Mouse (Mus musculus): ENCODE data around the gene Otub2.

DNA sequence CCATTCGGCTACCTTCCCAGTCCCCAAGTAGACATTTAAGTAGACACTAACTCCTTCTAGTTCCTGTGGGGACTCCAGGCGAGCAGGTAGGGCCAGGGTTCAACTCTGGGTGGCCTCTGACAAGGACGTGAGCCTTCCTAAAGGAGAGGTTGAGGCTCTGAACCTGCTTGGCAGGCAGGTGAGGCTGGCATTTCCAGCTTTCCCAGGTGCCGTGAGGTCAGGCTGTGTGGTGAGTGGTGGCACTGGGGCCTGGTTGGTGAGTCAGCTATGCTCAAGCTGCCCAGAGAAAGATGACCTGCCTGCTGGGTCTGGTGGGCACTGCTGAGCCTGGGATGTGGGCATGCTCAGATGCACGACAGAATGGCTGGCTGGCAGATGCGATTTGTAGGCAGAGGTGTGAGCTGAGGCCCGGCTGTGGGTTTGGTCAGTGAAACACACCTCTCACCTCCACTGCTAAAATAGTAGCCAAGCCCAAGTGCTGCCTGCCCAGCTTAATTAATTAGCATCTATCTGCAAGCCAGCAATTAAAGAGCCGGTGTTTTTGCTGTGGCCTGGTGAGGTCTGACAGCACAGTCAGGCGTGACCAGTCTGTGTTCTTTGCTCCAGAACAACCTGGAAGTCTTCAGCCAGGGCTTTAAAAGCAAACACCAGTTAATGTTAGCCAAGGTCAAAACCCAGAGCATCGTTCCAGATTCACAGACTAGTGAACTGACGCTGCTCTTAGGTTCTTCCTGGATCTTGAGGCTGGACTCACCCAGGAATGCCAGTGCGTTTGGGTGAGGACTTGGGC is 7.2 kb downstream of the Otub2 start:
- no peak for TF ChIP-seq CTCF (IDR thresholded peaks at IDR 0.05; ENCODE audit: borderline replicate concordance, control insufficient read depth, extremely low read depth, insufficient read depth, low read length, poor library complexity)
- TF ChIP-seq POLR2A (IDR thresholded peaks at IDR 0.05; ENCODE audit: control insufficient read depth, extremely low read depth, insufficient read depth, low read length, poor library complexity): no peak
